Mouse (Mus musculus) layer of hippocampus, adult 2 months (tissue): ENCODE measurements around the gene Gtf2f2. TPM values are rescaled to one million over a fixed set of nuclear protein-coding genes. Genes with fewer than 3 reads are reported as not detected.
"Not testable (repeated sequence)": the region's sequence is repeated elsewhere in the genome, so short reads cannot be mapped to it uniquely, and the experiment has no call there.

Experiments used
- DNase-seq, 2 experiments: peaks; one replicate each; pipeline ENCODE4 v3.0.0; 2022; ENCODE audit warnings: low spot score in 2 of 2
- H3K27ac ChIP-seq: fragments of 200-600 bp; 2 replicates; pipeline ENCODE4 v1.8.1; 2022
- H3K4me3 ChIP-seq: fragments of 200-600 bp; 2 replicates; pipeline ENCODE4 v1.8.1; 2022; ENCODE audit warnings: mild to moderate bottlenecking
- CTCF ChIP-seq: fragments of 200-600 bp; conservative IDR thresholded peaks from 2 replicates; pipeline ENCODE4 v1.8.1; 2022; ENCODE audit warnings: antibody characterized with exemption, mild to moderate bottlenecking, moderate library complexity
- total RNA-seq, 2 experiments: library from RNA; stranded (reverse); gene quantifications; 2 replicates each; pipeline ENCODE4 v1.2.3; 2021

Gtf2f2 gene
- total RNA-seq, 2 experiments from 2014 or later: 19.3 to 22.8 TPM

- H3K27ac ChIP-seq: no peak overlapping the region
- DNase-seq: no peak
- TF ChIP-seq CTCF: no peak
- H3K4me3 ChIP-seq: no peak overlapping the region
Measured at GRCm38 (mm10) chr14:75937714-75938113, 73.0 kb downstream of the Gtf2f2 start.

GRCm38 (mm10) chr14:75934359-75934758 is 76.3 kb downstream of the Gtf2f2 start:
- TF ChIP-seq CTCF: peak; percentile 63
- H3K4me3 ChIP-seq: no peak overlapping the region
- DNase-seq: no peak
- H3K27ac ChIP-seq: no peak overlapping the region

GRCm38 (mm10) chr14:75931266-75931665 is 79.4 kb downstream of the Gtf2f2 start:
- H3K27ac ChIP-seq: no peak overlapping the region
- TF ChIP-seq CTCF: no peak
- no peak for DNase-seq
- H3K4me3 ChIP-seq: no peak overlapping the region

GRCm38 (mm10) chr14:75929713-75930112 is 81.0 kb downstream of the Gtf2f2 start:
- not testable (repeated sequence) for H3K4me3 ChIP-seq, DNase-seq
- peak overlapping the region; percentile 41; the same call in 1 of the 2 replicates for H3K27ac ChIP-seq

- no peak for DNase-seq
- no peak for TF ChIP-seq CTCF
- Histone ChIP-seq H3K4me3 (no peak overlapping the region), H3K27ac (peak overlapping the region; percentile 16; the same call in 1 of the 2 replicates)
Measured at GRCm38 (mm10) chr14:75923314-75924052, 87.2 kb downstream of the Gtf2f2 start.

GRCm38 (mm10) chr14:75912665-75913064 is 98.0 kb downstream of the Gtf2f2 start:
- no peak overlapping the region for H3K4me3 ChIP-seq
- no peak for DNase-seq
- peak overlapping the region; percentile 15; the same call in 1 of the 2 replicates for H3K27ac ChIP-seq
- TF ChIP-seq CTCF: no peak

- peak overlapping the region; percentile 15; the same call in 1 of the 2 replicates for H3K27ac ChIP-seq
- no peak for TF ChIP-seq CTCF
Measured at GRCm38 (mm10) chr14:75911968-75912367, 98.7 kb downstream of the Gtf2f2 start.

GRCm38 (mm10) chr14:75906931-75907330 is 103.7 kb downstream of the Gtf2f2 start:
- Histone ChIP-seq H3K4me3 (no peak overlapping the region), H3K27ac (no peak overlapping the region)
- no peak for TF ChIP-seq CTCF
- DNase-seq: no peak

More at GRCm38 (mm10) chr14:75911968-75912367, 98.7 kb downstream of the Gtf2f2 start:
- no peak overlapping the region for H3K4me3 ChIP-seq
- no peak for DNase-seq

GRCm38 (mm10) chr14:75904972-75905371 is 105.7 kb downstream of the Gtf2f2 start:
- H3K4me3 ChIP-seq: no peak overlapping the region
- no peak overlapping the region for H3K27ac ChIP-seq
- TF ChIP-seq CTCF: no peak
- no peak for DNase-seq

GRCm38 (mm10) chr14:75903131-75903530 is 107.5 kb downstream of the Gtf2f2 start:
- no peak for TF ChIP-seq CTCF
- Histone ChIP-seq H3K4me3 (no peak overlapping the region), H3K27ac (peak overlapping the region; percentile 87; the same call in 1 of the 2 replicates)
- DNase-seq: no peak

GRCm38 (mm10) chr14:75902013-75902412 is 108.7 kb downstream of the Gtf2f2 start:
- TF ChIP-seq CTCF: peak; percentile 25; the same call in 1 of the 2 replicates
- Histone ChIP-seq H3K27ac (peak overlapping the region; percentile 87; the same call in 1 of the 2 replicates), H3K4me3 (no peak overlapping the region)
- no peak for DNase-seq

GRCm38 (mm10) chr14:75900793-75901499 is 109.7 kb downstream of the Gtf2f2 start:
- no peak for DNase-seq
- H3K4me3 ChIP-seq: no peak overlapping the region
- no peak for TF ChIP-seq CTCF
- peak overlapping the region; percentile 87 for H3K27ac ChIP-seq

GRCm38 (mm10) chr14:75899566-75899965 is 111.1 kb downstream of the Gtf2f2 start:
- no peak overlapping the region for H3K4me3 ChIP-seq
- DNase-seq: peak; percentile 91 to 93
- H3K27ac ChIP-seq: peak overlapping the region; percentile 87
- peak; percentile 94 for TF ChIP-seq CTCF

GRCm38 (mm10) chr14:75892118-75892517 is 118.5 kb downstream of the Gtf2f2 start:
- H3K4me3 ChIP-seq: no peak overlapping the region; the same call in 1 of the 2 replicates
- DNase-seq: peak; percentile 74 to 91
- TF ChIP-seq CTCF: no peak
- peak overlapping the region; percentile 89 for H3K27ac ChIP-seq
